Mouse (Mus musculus): ENCODE measurements around the gene Tmem39a. TPM values are rescaled to one million over a fixed set of nuclear protein-coding genes. Genes with fewer than 3 reads are reported as not detected.

The Tmem39a gene
- total and polyA plus RNA-seq, 2 experiments from 2014 or later = 13.5 to 15.4 TPM

- DNase-seq (ENCODE audit: low spot score) = no peak
Observed at GRCm38 (mm10) chr16:38587572-38587971, 29.1 kb downstream of the Tmem39a start.

DNA sequence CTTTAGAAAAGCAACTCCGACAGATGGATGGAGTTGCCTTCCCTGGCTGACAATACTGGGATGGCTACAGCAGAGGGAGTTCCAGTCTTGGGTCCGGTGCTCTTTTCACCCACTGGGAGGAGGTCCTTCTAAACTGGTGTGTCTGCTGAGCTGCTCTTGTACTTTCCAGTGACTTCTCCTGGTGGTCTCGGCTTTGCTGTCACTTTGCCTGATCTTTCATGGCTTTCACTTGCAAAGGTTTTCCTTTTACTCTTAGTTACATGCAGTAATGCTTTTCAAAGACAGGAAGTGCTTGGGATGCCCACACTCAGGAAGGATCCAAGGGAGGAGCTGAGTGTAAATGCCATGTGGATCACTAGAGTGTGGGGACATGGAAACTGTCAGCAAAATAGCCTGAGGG, 33.0 kb downstream of the Tmem39a start:
- Histone ChIP-seq H3K9ac (replicated peaks; ENCODE audit: low read length) (no peak overlapping the region), H3K4me2 (ENCODE audit: low read depth, low read length) (no peak overlapping the region), H3K9me3 (ENCODE audit: low read length) (no peaks in the 10 kb centered on the region), H3K4me3 (ENCODE audit: low read length) (no peak overlapping the region), H3K4me1 (ENCODE audit: insufficient read depth, low read length) (no peaks in the 10 kb centered on the region), H3K36me3 (ENCODE audit: insufficient read depth, low read length) (peaks cover 21% of the 10 kb centered on the region), H3K27me3 (ENCODE audit: insufficient read depth, low read length) (no peaks in the 10 kb centered on the region), H3K27ac (no peak overlapping the region)
- no peak for TF ChIP-seq CTCF (IDR thresholded peaks at IDR 0.05; ENCODE audit: low read depth)
- 81% methylated on average over 3 of the region's 3 CpGs for WGBS
- ATAC-seq (no peak), DNase-seq (ENCODE audit: low spot score) (no peak)

More at GRCm38 (mm10) chr16:38587572-38587971, 29.1 kb downstream of the Tmem39a start:
- Histone ChIP-seq H3K36me3 (ENCODE audit: insufficient read depth, low read length) (peaks cover 49% of the 10 kb centered on the region), H3K27ac (no peak overlapping the region), H3K4me3 (ENCODE audit: low read length) (no peak overlapping the region), H3K27me3 (ENCODE audit: insufficient read depth, low read length) (no peaks in the 10 kb centered on the region), H3K9ac (replicated peaks; ENCODE audit: low read length) (no peak overlapping the region), H3K4me1 (ENCODE audit: insufficient read depth, low read length) (no peaks in the 10 kb centered on the region), H3K9me3 (ENCODE audit: low read length) (no peaks in the 10 kb centered on the region), H3K4me2 (ENCODE audit: low read depth, low read length) (no peak overlapping the region)
- ATAC-seq = no peak
- WGBS = 81% methylated on average over 4 of the region's 4 CpGs
- TF ChIP-seq CTCF (IDR thresholded peaks at IDR 0.05; ENCODE audit: low read depth) = no peak

GRCm38 (mm10) chr16:38592026-38592678, 33.7 kb downstream of the Tmem39a start:
- DNase-seq (ENCODE audit: low spot score) = no peak
- TF ChIP-seq CTCF (IDR thresholded peaks at IDR 0.05; ENCODE audit: low read depth) = no peak
- Histone ChIP-seq H3K36me3 (ENCODE audit: insufficient read depth, low read length) (peaks cover 21% of the 10 kb centered on the region), H3K4me2 (ENCODE audit: low read depth, low read length) (no peak overlapping the region), H3K4me1 (ENCODE audit: insufficient read depth, low read length) (no peaks in the 10 kb centered on the region), H3K4me3 (ENCODE audit: low read length) (no peak overlapping the region), H3K27ac (no peak overlapping the region), H3K9ac (replicated peaks; ENCODE audit: low read length) (no peak overlapping the region), H3K27me3 (ENCODE audit: insufficient read depth, low read length) (no peaks in the 10 kb centered on the region), H3K9me3 (ENCODE audit: low read length) (no peaks in the 10 kb centered on the region)
- peak; percentile 24; the same call in 1 of the 2 replicates for ATAC-seq
- WGBS = 86% methylated on average over 12 of the region's 12 CpGs

DNA sequence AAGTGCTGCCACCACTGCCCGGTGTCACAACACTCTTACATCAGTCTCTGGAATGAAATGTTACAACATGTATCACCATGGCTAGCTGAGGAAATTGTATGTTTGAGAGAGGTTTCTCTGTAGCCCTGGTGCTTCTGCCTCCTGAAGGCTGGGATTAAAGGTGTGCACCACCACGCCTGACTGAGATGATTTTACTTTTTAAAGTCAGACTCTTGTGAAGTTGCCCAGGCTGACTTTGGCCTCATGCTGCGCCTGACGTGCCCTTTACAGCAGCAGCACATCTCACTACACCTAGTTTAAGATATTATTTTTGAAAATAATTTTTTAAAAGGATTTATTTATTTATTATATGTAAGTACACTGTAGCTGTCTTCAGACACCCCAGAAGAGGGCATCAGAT, 34.4 kb downstream of the Tmem39a start:
- WGBS = 97% methylated on average over 4 of the region's 4 CpGs
- Histone ChIP-seq H3K4me2 (ENCODE audit: low read depth, low read length) (no peak overlapping the region), H3K27me3 (ENCODE audit: insufficient read depth, low read length) (no peaks in the 10 kb centered on the region), H3K4me3 (ENCODE audit: low read length) (no peak overlapping the region), H3K27ac (no peak overlapping the region), H3K4me1 (ENCODE audit: insufficient read depth, low read length) (no peaks in the 10 kb centered on the region), H3K9me3 (ENCODE audit: low read length) (no peaks in the 10 kb centered on the region), H3K9ac (replicated peaks; ENCODE audit: low read length) (no peak overlapping the region), H3K36me3 (ENCODE audit: insufficient read depth, low read length) (peaks cover 14% of the 10 kb centered on the region)
- DNase-seq (ENCODE audit: low spot score) (no peak), ATAC-seq (no peak)
- TF ChIP-seq CTCF (IDR thresholded peaks at IDR 0.05; ENCODE audit: low read depth) = no peak

GRCm38 (mm10) chr16:38594435-38594834, 35.9 kb downstream of the Tmem39a start:
- WGBS = 93% methylated on average over 1 of the region's 1 CpGs
- H3K36me3 ChIP-seq (ENCODE audit: insufficient read depth, low read length) = peaks cover 6% of the 10 kb centered on the region; the same call in 1 of the 2 replicates
- no peak overlapping the region for H3K9ac ChIP-seq (replicated peaks; ENCODE audit: low read length)
- no peak overlapping the region for H3K4me2 ChIP-seq (ENCODE audit: low read depth, low read length)
- H3K9me3 ChIP-seq (ENCODE audit: low read length) = no peaks in the 10 kb centered on the region
- DNase-seq (ENCODE audit: low spot score) (no peak), ATAC-seq (no peak)
- no peak overlapping the region for H3K4me3 ChIP-seq (ENCODE audit: low read length)
- no peak overlapping the region for H3K27ac ChIP-seq
- TF ChIP-seq CTCF (IDR thresholded peaks at IDR 0.05; ENCODE audit: low read depth) = no peak
- no peaks in the 10 kb centered on the region for H3K27me3 ChIP-seq (ENCODE audit: insufficient read depth, low read length)
- H3K4me1 ChIP-seq (ENCODE audit: insufficient read depth, low read length) = no peaks in the 10 kb centered on the region

GRCm38 (mm10) chr16:38596099-38596498, 37.6 kb downstream of the Tmem39a start:
- no peaks in the 10 kb centered on the region for H3K27me3 ChIP-seq (ENCODE audit: insufficient read depth, low read length)
- DNase-seq (ENCODE audit: low spot score) (no peak), ATAC-seq (no peak)
- H3K4me1 ChIP-seq (ENCODE audit: insufficient read depth, low read length) = no peaks in the 10 kb centered on the region
- H3K4me2 ChIP-seq (ENCODE audit: low read depth, low read length) = no peak overlapping the region
- H3K4me3 ChIP-seq (ENCODE audit: low read length) = no peak overlapping the region
- no peaks in the 10 kb centered on the region for H3K9me3 ChIP-seq (ENCODE audit: low read length)
- WGBS = 85% methylated on average over 2 of the region's 2 CpGs
- peaks cover 5% of the 10 kb centered on the region; the same call in 1 of the 2 replicates for H3K36me3 ChIP-seq (ENCODE audit: insufficient read depth, low read length)
- no peak for TF ChIP-seq CTCF (IDR thresholded peaks at IDR 0.05; ENCODE audit: low read depth)
- no peak overlapping the region for H3K9ac ChIP-seq (replicated peaks; ENCODE audit: low read length)
- H3K27ac ChIP-seq = no peak overlapping the region

GRCm38 (mm10) chr16:38596651-38597050, 38.2 kb downstream of the Tmem39a start:
- Histone ChIP-seq H3K9me3 (ENCODE audit: low read length) (no peaks in the 10 kb centered on the region), H3K36me3 (ENCODE audit: insufficient read depth, low read length) (peaks cover 5% of the 10 kb centered on the region; the same call in 1 of the 2 replicates), H3K9ac (replicated peaks; ENCODE audit: low read length) (no peak overlapping the region), H3K27me3 (ENCODE audit: insufficient read depth, low read length) (no peaks in the 10 kb centered on the region), H3K27ac (no peak overlapping the region), H3K4me2 (ENCODE audit: low read depth, low read length) (no peak overlapping the region), H3K4me1 (ENCODE audit: insufficient read depth, low read length) (no peaks in the 10 kb centered on the region), H3K4me3 (ENCODE audit: low read length) (no peak overlapping the region)
- ATAC-seq (no peak), DNase-seq (ENCODE audit: low spot score) (no peak)
- 96% methylated on average over 2 of the region's 2 CpGs for WGBS
- no peak for TF ChIP-seq CTCF (IDR thresholded peaks at IDR 0.05; ENCODE audit: low read depth)

All from hindbrain, postnatal 0 days (tissue).